Mouse (Mus musculus) retina, embryonic 14.5 days (tissue): ENCODE results near the gene Ninj1.

ENCODE experiments used
- DNase-seq: peaks from one replicate; pipeline ENCODE4 v3.0.0-alpha.2; 2015; ENCODE audit warnings: low spot score

The Ninj1 gene

GRCm38 (mm10) chr13:49172335-49172734 lies 14.9 kb upstream of the Ninj1 start:
- DNase-seq, result no peak

GRCm38 (mm10) chr13:49172971-49173596 lies 14.2 kb upstream of the Ninj1 start:
- peak; percentile 96 for DNase-seq

GRCm38 (mm10) chr13:49175509-49175908 lies 11.8 kb upstream of the Ninj1 start:
- no peak for DNase-seq

GRCm38 (mm10) chr13:49178839-49179585 lies 8.3 kb upstream of the Ninj1 start:
- no peak for DNase-seq

- DNase-seq, result no peak
These were observed 7.0 kb upstream of the Ninj1 start for GRCm38 (mm10) chr13:49180274-49180673.

- DNase-seq, result no peak
These were observed 6.6 kb upstream of the Ninj1 start for GRCm38 (mm10) chr13:49180691-49181090.

GRCm38 (mm10) chr13:49181411-49181984 lies 5.8 kb upstream of the Ninj1 start:
- no peak for DNase-seq

- no peak for DNase-seq
These were observed 4.1 kb upstream of the Ninj1 start for GRCm38 (mm10) chr13:49183161-49183560.

- DNase-seq, result no peak
These were observed 3.6 kb upstream of the Ninj1 start for GRCm38 (mm10) chr13:49183646-49184045.

- no peak for DNase-seq
These were observed 442 bp upstream of the Ninj1 start for GRCm38 (mm10) chr13:49186798-49187287.

GRCm38 (mm10) chr13:49188219-49188965 lies 1.1 kb downstream of the Ninj1 start:
- no peak for DNase-seq

- DNase-seq, result no peak
These were observed 1.7 kb downstream of the Ninj1 start for GRCm38 (mm10) chr13:49188966-49189360.

- DNase-seq, result no peak
These were observed 2.9 kb downstream of the Ninj1 start for GRCm38 (mm10) chr13:49189970-49190870.

- DNase-seq, result no peak
These were observed 3.8 kb downstream of the Ninj1 start for GRCm38 (mm10) chr13:49190876-49191672.

- DNase-seq, result no peak
These were observed 4.4 kb downstream of the Ninj1 start for GRCm38 (mm10) chr13:49191673-49192035.

- DNase-seq, result no peak
These were observed 5.0 kb downstream of the Ninj1 start for GRCm38 (mm10) chr13:49192156-49192855.

GRCm38 (mm10) chr13:49193650-49194049 lies 6.4 kb downstream of the Ninj1 start:
- no peak for DNase-seq

GRCm38 (mm10) chr13:49194811-49195210 lies 7.5 kb downstream of the Ninj1 start:
- no peak for DNase-seq

- no peak for DNase-seq
These were observed 8.4 kb downstream of the Ninj1 start for GRCm38 (mm10) chr13:49195651-49196050.

- DNase-seq, result no peak
These were observed 8.9 kb downstream of the Ninj1 start for GRCm38 (mm10) chr13:49196211-49196610.
